Mouse (Mus musculus) E14TG2a.4 (cell line): ENCODE results near the gene Creb3l1.

ENCODE experiments used
- CTCF ChIP-seq: conservative IDR thresholded peaks from 2 replicates; pipeline ENCODE4 v1.5.1; 2014; ENCODE audit warnings: low read length
- NANOG ChIP-seq: IDR thresholded peaks from 2 replicates; pipeline ENCODE4 v1.6.1; 2014; ENCODE audit warnings: borderline replicate concordance, low read length, mixed read lengths
- POU5F1 ChIP-seq: IDR thresholded peaks from 2 replicates; pipeline ENCODE4 v1.6.1; 2014; ENCODE audit warnings: low read length, borderline replicate concordance

DNA sequence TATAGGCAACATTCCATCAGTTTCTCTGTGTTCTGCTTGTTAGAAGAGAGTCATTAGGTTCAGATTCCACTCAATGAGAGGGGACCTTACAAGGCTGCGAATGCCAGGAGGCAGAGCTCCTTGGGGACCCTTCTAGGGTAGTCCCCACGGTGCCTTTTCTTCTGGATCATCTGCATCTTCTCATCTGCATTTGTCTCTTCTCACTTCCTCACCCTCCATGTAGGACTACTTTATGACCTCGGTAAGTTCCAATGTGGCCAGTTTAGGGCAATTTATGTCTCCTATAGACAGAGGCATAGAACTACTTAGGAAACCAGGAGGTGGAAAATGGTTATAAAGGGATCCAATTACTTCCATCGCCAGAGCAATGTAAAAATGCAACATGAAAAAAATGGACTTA is 46.8 kb upstream of the Creb3l1 start:
- TF ChIP-seq CTCF (no peak), POU5F1 (no peak), NANOG (no peak)
